ENCODE assay signal across 17 mouse cellular contexts in the genomic region with DNA sequence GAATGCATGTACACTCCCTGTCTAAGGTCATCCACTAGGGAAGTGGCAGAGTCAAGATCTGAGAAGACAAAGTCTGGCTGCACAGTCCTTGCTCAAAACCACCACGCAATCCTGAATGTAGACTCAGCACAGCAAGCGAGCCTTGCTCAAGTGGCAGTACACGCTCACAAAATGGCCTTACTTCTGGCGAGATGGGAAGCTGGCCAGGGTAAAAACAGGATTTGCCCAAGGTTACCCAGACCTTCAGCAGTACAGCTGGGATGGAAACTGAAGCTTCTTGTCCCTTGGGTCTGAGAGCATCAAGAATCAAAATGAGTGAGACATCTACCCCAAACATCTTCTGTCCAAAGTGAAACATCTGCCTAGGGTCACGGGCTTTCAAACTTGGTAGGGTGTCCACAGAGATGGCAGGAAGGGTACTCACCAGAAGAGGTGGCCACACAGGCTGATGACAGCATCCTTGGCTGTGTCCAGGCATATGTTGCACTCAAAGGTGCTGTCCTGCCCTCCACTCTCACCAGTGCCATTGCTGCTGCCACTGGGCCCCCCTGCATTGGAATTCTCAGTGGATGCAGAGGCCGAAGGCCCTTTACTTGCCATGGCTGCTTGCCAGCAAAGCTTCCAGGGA. TPM values are rescaled to one million over a fixed set of nuclear protein-coding genes. Genes with fewer than 3 reads are reported as not detected.
"Had no signal": no experiment of that assay in that cellular context is flagged by ENCODE, and none has a peak within 500 bp of the region (broad histone marks: within the 10 kb centered on the region; RNA-seq: fewer than 3 reads in every experiment).

No protein-coding gene starts in this region.

- H3K27me3 ChIP-seq: limb, embryonic 12.5 days; liver, embryonic 13.5 days; lung, embryonic 15.5 days; megakaryocyte, embryonic 14.5 days; midbrain, embryonic 15.5 days; neural tube, embryonic 13.5 days; stomach, embryonic 15.5 days had no signal

- H3K4me2 ChIP-seq: limb, embryonic 12.5 days; liver, embryonic 13.5 days; lung, embryonic 15.5 days; midbrain, embryonic 11.5 days; midbrain, embryonic 15.5 days; neural tube, embryonic 13.5 days; stomach, embryonic 15.5 days had no signal

- ATAC-seq: liver, postnatal 0 days; midbrain, embryonic 15.5 days had no signal

- H3K9ac ChIP-seq: limb, embryonic 12.5 days; liver, embryonic 13.5 days; liver, postnatal 0 days; lung, embryonic 15.5 days; midbrain, embryonic 15.5 days; neural tube, embryonic 13.5 days; stomach, embryonic 15.5 days had no signal

- H3K27ac ChIP-seq: limb, embryonic 12.5 days; liver, embryonic 13.5 days; lung, embryonic 15.5 days; macrophage; midbrain, embryonic 15.5 days; neural tube, embryonic 13.5 days; stomach, embryonic 15.5 days had no signal

- H3K9me3 ChIP-seq: limb, embryonic 12.5 days; liver, embryonic 13.5 days; lung, embryonic 15.5 days; megakaryocyte, embryonic 14.5 days; midbrain, embryonic 15.5 days; neural tube, embryonic 13.5 days; stomach, embryonic 15.5 days had no signal

- DNase-seq: kidney, adult 8-10 months; kidney, postnatal 25 days; layer of hippocampus, postnatal 36 days; liver; liver, embryonic 13.5 days; liver, postnatal 0 days; lung, postnatal 14 days; retina, postnatal 1 day; thymus, postnatal 14 days had no signal

- H3K36me3 ChIP-seq: liver, embryonic 13.5 days; lung, embryonic 15.5 days; midbrain, embryonic 15.5 days; stomach, embryonic 15.5 days had no signal

- H3K4me1 ChIP-seq: limb, embryonic 12.5 days; liver, embryonic 13.5 days; lung, embryonic 15.5 days; midbrain, embryonic 15.5 days; neural tube, embryonic 13.5 days; stomach, embryonic 15.5 days had no signal

- H3K4me3 ChIP-seq: limb, embryonic 12.5 days; liver, embryonic 13.5 days; lung, embryonic 15.5 days; megakaryocyte, embryonic 14.5 days; midbrain, embryonic 15.5 days; neural tube, embryonic 13.5 days; stomach, embryonic 15.5 days had no signal

RNA-seq across cellular contexts. Expression of a gene that starts 56.0 kb away (rescaled TPM):
- polyA plus RNA-seq: macrophage had no signal
